Mouse (Mus musculus): ENCODE data around the gene Lmna.

DNA sequence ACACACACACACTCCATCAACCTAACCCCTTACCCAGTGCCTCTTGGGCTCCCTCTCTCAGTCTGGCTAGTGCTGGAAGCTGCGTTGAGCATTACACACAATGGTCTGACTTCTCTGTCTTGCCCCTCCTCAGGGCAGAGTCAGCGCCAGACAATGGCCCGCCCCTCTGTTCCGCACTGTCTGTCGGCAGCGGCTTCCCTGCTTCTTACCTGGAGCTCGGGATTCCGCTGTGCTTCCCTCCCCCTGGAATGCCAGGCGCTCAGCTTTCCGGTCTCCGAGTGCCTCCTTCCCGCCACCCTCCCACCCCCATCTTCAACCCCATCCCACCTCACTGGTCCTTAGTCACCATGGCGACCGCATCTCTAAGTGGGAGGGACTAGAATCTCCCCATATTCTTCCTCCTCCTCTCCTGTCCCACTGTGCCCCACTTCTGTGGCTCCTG, 51.0 kb downstream of the Lmna start:
- TF ChIP-seq CTCF (IDR thresholded peaks at IDR 0.05; ENCODE audit: extremely low read depth, insufficient read depth, insufficient read length, insufficient replicate concordance) (no peak), POLR2A (IDR thresholded peaks at IDR 0.05; ENCODE audit: low read depth, low read length) (no peak)
